Mouse (Mus musculus) heart, embryonic 16.5 days (tissue): Measurements from ENCODE around the gene Dpyd. TPM values are rescaled to one million over a fixed set of nuclear protein-coding genes. Genes with fewer than 3 reads are reported as not detected.

Source experiments
- ATAC-seq: fragments of 200-750 bp; cut with Nextera tagmentation; replicated peaks from 2 replicates; pipeline ENCODE4 v1.8.0; 2017; ENCODE audit warnings: moderate number of reproducible peaks; ENCODE audit not compliant: insufficient read depth, low FRiP score; ENCODE audit errors: extremely low read depth
- H3K27ac ChIP-seq: fragments of 300-500 bp; sonication (generic); 2 replicates; pipeline ENCODE4 v1.5.1; 2014; ENCODE audit warnings: mild to moderate bottlenecking, low read length, control low read depth, moderate library complexity
- H3K27me3 ChIP-seq: fragments of 300-500 bp; sonication (generic); 2 replicates; pipeline ENCODE4 v1.6.1; 2014; ENCODE audit warnings: low read length, mixed read lengths; ENCODE audit not compliant: control insufficient read depth, insufficient read depth
- H3K36me3 ChIP-seq: fragments of 300-500 bp; sonication (generic); 2 replicates; pipeline ENCODE4 v1.6.1; 2014; ENCODE audit not compliant: control insufficient read depth, insufficient read depth
- H3K4me1 ChIP-seq: fragments of 300-500 bp; sonication (generic); 2 replicates; pipeline ENCODE4 v1.6.1; 2014; ENCODE audit warnings: low read length, mixed read lengths; ENCODE audit not compliant: control insufficient read depth, insufficient read depth
- H3K4me2 ChIP-seq: fragments of 300-500 bp; sonication (generic); 2 replicates; pipeline ENCODE4 v1.6.1; 2014; ENCODE audit warnings: low read depth, mild to moderate bottlenecking, control low read depth, low read length
- H3K4me3 ChIP-seq: fragments of 300-500 bp; sonication (generic); 2 replicates; pipeline ENCODE4 v1.5.1; 2014; ENCODE audit warnings: mild to moderate bottlenecking, control low read depth, low read length
- H3K9ac ChIP-seq: fragments of 300-500 bp; sonication (generic); 2 replicates; pipeline ENCODE4 v1.6.1; 2014; ENCODE audit warnings: low read length, control low read depth
- H3K9me3 ChIP-seq: fragments of 300-500 bp; sonication (generic); replicated peaks from 2 replicates; pipeline ENCODE4 v1.6.1; 2016; ENCODE audit warnings: low read length; ENCODE audit not compliant: control insufficient read depth
- WGBS: fragments of 180-500 bp; shearing (Covaris S2); extraction: QIAGEN DNeasy Blood & Tissue Kit; methylation state at CpG from one replicate; pipeline ENCODE4 v1.1.7; 2014; 5-methylcytosine and 5-hydroxymethylcytosine counted together
- polyA plus RNA-seq: library from polyadenylated mRNA; unstranded; fragments of >200 nt; fragmentation: Nextera tagmentation; extraction: Ambion mirVana; gene quantifications from 2 replicates; pipeline ENCODE4 v1.2.1, GENCODE M21; 2015

Gene Dpyd
- polyA plus RNA-seq, 1 experiment from 2014 or later, result 3.7 TPM

- Histone ChIP-seq H3K4me2 (no peak overlapping the region), H3K27ac (no peak overlapping the region), H3K9ac (no peak overlapping the region), H3K9me3 (no peaks in the 10 kb centered on the region), H3K27me3 (no peaks in the 10 kb centered on the region), H3K36me3 (no peaks in the 10 kb centered on the region), H3K4me1 (no peaks in the 10 kb centered on the region), H3K4me3 (no peak overlapping the region)
- no peak for ATAC-seq
- WGBS, result 86% methylated on average over 1 of the region's 1 CpGs
Measured at GRCm38 (mm10) chr3:119128076-119128475, 566.1 kb downstream of the Dpyd start.

GRCm38 (mm10) chr3:119143034-119143433 is 581.1 kb downstream of the Dpyd start:
- Histone ChIP-seq H3K4me2 (no peak overlapping the region), H3K4me3 (no peak overlapping the region), H3K27ac (no peak overlapping the region), H3K36me3 (no peaks in the 10 kb centered on the region), H3K9me3 (no peaks in the 10 kb centered on the region), H3K9ac (no peak overlapping the region), H3K27me3 (no peaks in the 10 kb centered on the region), H3K4me1 (no peaks in the 10 kb centered on the region)
- WGBS, result 68% methylated on average over 5 of the region's 5 CpGs
- ATAC-seq, result no peak

GRCm38 (mm10) chr3:119144788-119145187 is 582.9 kb downstream of the Dpyd start:
- no peaks in the 10 kb centered on the region for H3K4me1 ChIP-seq
- H3K36me3 ChIP-seq, result no peaks in the 10 kb centered on the region
- no peak overlapping the region for H3K4me2 ChIP-seq
- no peaks in the 10 kb centered on the region for H3K9me3 ChIP-seq
- H3K27me3 ChIP-seq, result no peaks in the 10 kb centered on the region
- no peak overlapping the region for H3K27ac ChIP-seq
- no peak overlapping the region for H3K4me3 ChIP-seq
- no peak overlapping the region for H3K9ac ChIP-seq
- 77% methylated on average over 1 of the region's 1 CpGs for WGBS
- no peak for ATAC-seq

GRCm38 (mm10) chr3:119154604-119155444 is 592.9 kb downstream of the Dpyd start:
- 55% methylated on average over 17 of the region's 17 CpGs for WGBS
- Histone ChIP-seq H3K27ac (no peak overlapping the region), H3K9ac (no peak overlapping the region), H3K9me3 (no peaks in the 10 kb centered on the region), H3K27me3 (no peaks in the 10 kb centered on the region), H3K4me1 (no peaks in the 10 kb centered on the region), H3K4me3 (no peak overlapping the region), H3K4me2 (no peak overlapping the region), H3K36me3 (no peaks in the 10 kb centered on the region)
- no peak for ATAC-seq

GRCm38 (mm10) chr3:119158670-119159069 is 596.7 kb downstream of the Dpyd start:
- no peak for ATAC-seq
- Histone ChIP-seq H3K36me3 (no peaks in the 10 kb centered on the region), H3K27me3 (no peaks in the 10 kb centered on the region), H3K27ac (no peak overlapping the region), H3K4me1 (no peaks in the 10 kb centered on the region), H3K9ac (no peak overlapping the region), H3K4me3 (no peak overlapping the region), H3K9me3 (no peaks in the 10 kb centered on the region), H3K4me2 (no peak overlapping the region)
- WGBS, result 81% methylated on average over 4 of the region's 4 CpGs

GRCm38 (mm10) chr3:119165691-119166090 is 603.8 kb downstream of the Dpyd start:
- no peak overlapping the region for H3K4me3 ChIP-seq
- no peak overlapping the region for H3K27ac ChIP-seq
- H3K9ac ChIP-seq, result no peak overlapping the region
- H3K27me3 ChIP-seq, result no peaks in the 10 kb centered on the region
- H3K4me2 ChIP-seq, result no peak overlapping the region
- no peaks in the 10 kb centered on the region for H3K4me1 ChIP-seq
- ATAC-seq, result no peak
- 77% methylated on average over 6 of the region's 6 CpGs for WGBS
- H3K9me3 ChIP-seq, result no peaks in the 10 kb centered on the region
- no peaks in the 10 kb centered on the region for H3K36me3 ChIP-seq

GRCm38 (mm10) chr3:119168166-119168565 is 606.2 kb downstream of the Dpyd start:
- Histone ChIP-seq H3K27me3 (no peaks in the 10 kb centered on the region), H3K4me2 (no peak overlapping the region), H3K9ac (no peak overlapping the region), H3K9me3 (no peaks in the 10 kb centered on the region), H3K4me3 (no peak overlapping the region), H3K4me1 (no peaks in the 10 kb centered on the region), H3K27ac (no peak overlapping the region), H3K36me3 (no peaks in the 10 kb centered on the region)
- ATAC-seq, result no peak
- 79% methylated on average over 2 of the region's 2 CpGs for WGBS

- H3K27ac ChIP-seq, result no peak overlapping the region
- no peak overlapping the region for H3K9ac ChIP-seq
- no peak overlapping the region for H3K4me2 ChIP-seq
- H3K36me3 ChIP-seq, result no peaks in the 10 kb centered on the region
- H3K27me3 ChIP-seq, result no peaks in the 10 kb centered on the region
- WGBS, result 38% methylated on average over 1 of the region's 1 CpGs
- H3K9me3 ChIP-seq, result no peaks in the 10 kb centered on the region
- ATAC-seq, result no peak
- no peak overlapping the region for H3K4me3 ChIP-seq
- H3K4me1 ChIP-seq, result no peaks in the 10 kb centered on the region
Measured at GRCm38 (mm10) chr3:119168661-119169060, 606.7 kb downstream of the Dpyd start.

- H3K4me3 ChIP-seq, result no peak overlapping the region
- no peaks in the 10 kb centered on the region for H3K9me3 ChIP-seq
- WGBS, result 83% methylated on average over 3 of the region's 3 CpGs
- no peak overlapping the region for H3K9ac ChIP-seq
- ATAC-seq, result no peak
- no peak overlapping the region for H3K4me2 ChIP-seq
- no peaks in the 10 kb centered on the region for H3K4me1 ChIP-seq
- no peaks in the 10 kb centered on the region for H3K27me3 ChIP-seq
- H3K36me3 ChIP-seq, result no peaks in the 10 kb centered on the region
- no peak overlapping the region for H3K27ac ChIP-seq
Measured at GRCm38 (mm10) chr3:119183261-119183660, 621.3 kb downstream of the Dpyd start.
